Mouse (Mus musculus): Measurements from ENCODE around the gene Rabgap1l.
"Not testable (repeated sequence)": the region's sequence is repeated elsewhere in the genome, so short reads cannot be mapped to it uniquely, and the experiment has no call there.

Rabgap1l gene

DNA sequence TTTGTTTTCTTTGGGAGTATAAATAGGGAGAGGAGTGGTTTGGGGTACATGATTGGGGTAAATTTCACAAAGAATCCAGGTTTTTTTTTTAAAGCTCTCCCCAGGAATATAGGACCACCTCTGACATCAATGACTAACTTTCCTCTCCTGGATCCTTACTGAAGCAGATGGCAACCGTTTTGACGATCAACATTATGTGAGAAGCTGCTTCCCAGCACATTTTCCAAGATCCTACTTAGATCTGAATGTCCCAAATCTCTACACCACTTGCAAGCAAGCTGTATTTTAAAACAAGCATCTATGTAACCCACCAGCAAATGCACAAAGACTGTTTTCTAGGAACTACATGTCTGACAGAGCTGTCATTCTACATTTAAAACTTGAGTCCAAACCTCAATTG lies 311.4 kb downstream of the Rabgap1l start:
- no peak for DNase-seq

DNA sequence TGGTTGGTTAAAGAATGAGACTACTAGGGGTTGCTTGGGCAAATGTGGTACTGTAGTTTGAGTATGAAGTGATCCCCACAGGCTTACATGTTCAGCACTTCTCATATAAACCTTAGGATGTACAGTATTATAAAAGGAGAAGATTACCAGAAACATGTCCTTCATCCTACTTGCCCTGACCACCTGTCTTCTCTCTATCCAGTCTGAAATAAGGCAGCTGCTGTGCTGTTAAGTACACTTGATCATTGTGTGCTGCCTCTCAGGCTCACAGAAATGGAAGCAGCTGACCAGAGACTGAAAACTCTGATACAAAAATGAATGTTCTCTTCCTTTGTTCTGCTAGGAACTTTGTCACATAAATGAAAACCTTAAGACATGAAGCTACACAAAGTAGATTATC lies 325.6 kb downstream of the Rabgap1l start:
- DNase-seq: no peak

DNA sequence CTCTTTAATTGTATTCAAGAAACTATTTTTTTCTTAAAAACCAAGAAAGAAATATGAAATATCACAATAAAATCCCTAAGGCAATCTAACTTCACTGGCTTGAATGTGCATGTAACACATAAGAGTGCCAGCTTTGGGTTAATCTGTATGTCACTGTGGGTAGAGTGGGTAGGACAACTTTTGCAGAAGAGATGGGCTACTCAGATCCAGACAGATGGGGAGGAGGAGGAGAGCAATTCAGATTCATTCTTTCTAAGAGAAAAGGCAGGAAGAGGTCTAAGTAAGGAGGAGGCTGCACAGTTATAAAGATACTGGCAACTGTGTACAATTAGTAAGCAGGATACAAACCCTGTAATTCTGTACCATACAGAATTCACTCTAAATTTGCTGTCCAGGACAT lies 327.8 kb downstream of the Rabgap1l start:
- DNase-seq: no peak

DNA sequence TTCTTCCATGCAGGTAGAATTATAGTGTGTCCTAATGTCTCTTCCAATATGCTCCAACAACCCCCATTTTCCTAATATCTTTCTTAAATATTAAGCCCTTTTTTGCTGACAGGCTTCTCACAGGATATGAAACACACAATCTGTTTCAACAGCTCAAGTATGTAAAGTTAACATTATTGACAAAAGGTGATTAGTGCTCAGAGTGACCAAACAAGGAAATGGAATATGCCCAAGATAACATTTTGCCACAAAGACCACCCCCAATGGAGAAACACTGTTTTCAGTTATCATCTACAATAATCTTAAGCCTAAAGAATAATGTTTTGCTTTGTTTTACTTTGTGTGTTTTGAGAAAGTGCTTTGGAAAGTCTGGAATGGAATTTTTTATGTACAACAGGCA lies 328.9 kb downstream of the Rabgap1l start:
- no peak for DNase-seq

DNA sequence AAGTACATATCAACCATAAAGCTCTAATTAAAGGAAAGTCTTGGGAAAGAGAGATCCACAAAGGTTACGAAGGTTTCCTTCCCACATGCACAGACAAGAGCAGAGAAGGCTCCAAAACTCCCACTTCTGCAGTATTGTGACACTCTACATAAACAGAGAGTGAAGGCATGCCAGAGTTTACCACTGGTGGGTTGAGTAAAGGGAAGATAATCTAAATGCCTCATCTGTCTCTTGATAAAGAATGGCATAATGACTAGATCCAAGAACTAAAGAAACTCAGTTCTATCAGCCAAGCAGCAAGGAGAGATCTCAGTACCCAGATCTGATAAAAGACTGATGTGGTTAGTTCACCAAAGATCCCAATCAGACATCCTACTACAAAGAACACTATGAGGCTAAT lies 332.7 kb downstream of the Rabgap1l start:
- no peak for DNase-seq

DNA sequence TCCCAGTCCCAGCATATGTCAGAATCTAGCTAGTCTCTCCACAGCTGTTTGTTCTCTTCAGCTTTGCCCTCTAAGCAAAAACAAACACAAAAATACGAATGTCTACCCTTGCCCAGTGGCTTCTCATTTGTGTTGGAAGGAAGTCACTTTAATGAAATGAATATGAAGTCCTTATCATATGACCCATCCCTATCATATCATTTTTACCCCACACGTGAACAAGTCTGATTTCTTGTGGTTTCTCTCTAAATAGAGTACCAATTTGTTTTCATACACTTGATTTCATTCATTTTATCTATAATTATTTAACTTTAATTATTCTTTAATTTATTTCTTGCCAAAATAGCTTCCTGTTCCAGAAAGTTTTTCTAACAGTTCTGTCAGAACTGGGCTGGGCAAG lies 341.3 kb downstream of the Rabgap1l start:
- no peak for DNase-seq

DNA sequence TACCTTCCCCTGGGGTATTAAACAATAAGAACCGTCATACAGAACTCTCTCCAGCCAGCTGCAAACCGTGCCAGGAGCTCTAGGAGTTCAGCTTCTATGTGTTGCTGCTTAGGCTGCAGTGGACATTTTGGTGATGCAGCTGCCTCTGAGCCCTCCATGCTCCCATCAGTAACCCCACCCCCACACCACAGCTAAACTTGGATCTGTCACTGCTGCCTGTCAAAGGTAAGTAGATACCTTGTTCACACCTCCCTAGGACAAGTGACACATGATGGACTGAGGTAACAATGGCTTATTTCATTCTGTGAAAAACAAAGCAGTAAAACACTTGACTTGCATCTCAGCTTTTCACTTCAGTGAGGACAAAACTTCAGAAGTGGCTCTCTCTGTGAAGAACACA lies 344.3 kb downstream of the Rabgap1l start:
- no peak for DNase-seq

DNA sequence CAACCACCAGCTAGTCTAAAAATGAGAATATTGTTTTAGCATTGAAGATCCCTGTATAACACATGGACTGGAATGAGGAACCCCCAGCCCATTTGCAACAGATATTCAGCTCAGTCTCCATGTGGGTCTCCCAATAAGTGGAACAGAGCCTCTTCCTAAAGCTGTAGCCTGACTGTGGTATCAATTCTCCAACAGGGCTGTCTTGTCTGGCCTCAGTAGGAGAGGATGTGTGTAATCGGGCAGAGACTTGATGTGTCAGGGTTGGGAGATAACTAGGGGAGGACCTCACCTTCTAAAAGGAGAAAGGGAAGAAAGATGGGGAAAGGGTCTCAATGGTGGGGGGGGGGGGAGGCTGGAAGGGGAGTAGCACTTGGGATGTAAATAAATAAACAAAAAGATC lies 346.2 kb downstream of the Rabgap1l start:
- DNase-seq: no peak

DNA sequence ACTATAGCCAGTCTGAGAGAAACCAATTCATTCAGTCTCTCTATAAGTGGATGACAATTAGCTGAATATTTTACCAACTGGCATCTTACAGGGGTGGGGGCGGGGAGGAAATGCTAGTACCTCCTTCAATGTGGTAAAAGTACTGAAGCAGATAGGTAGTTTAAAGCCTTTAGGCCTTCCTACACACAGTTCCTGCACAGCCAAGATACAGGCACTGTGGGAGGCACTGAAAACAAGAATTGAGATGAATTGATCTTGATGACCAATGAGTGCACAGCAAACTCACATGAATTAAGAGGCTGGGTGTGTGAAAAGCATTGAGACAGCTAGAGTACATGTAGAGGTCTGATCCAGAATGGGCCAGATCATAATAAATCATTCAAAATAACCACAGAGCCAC lies 349.5 kb downstream of the Rabgap1l start:
- no peak for DNase-seq

DNA sequence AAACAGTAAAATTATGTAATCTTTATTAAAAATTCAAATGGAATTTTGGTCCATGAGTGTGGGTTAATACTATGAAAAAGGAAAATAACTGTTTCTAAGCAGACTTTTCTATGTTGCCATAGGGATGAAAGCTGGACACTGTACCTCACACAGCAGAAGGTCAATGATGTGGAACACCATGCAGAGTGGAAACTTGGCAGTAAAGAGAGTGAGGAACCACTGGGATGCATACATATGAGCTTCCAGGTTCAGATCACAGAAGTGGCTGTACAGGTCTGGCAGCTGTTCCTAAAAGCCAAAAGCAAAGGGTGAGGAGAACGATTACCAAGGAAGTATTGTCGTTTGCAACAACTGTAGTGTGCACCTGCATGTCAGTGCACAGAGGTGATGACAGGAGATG lies 351.3 kb downstream of the Rabgap1l start:
- DNase-seq: no peak

DNA sequence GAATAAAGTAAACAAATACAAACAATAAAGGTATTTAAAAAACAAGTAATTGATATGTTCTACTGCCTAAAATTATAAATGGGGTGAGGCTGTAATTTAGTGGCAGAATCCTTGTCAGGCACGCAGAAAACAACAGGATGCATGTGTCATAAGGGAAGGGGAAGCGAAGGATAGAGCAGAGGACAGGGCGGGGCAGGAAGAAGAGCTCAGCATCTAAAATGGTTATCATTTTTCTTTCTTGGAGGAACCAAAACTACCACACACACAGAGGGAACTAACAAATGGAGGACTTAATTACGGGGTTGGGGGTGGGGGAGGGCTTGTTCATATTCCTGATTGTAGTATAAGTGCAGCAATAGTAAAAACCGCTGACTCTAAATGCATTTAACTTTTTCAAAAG lies 351.9 kb downstream of the Rabgap1l start:
- no peak for DNase-seq

DNA sequence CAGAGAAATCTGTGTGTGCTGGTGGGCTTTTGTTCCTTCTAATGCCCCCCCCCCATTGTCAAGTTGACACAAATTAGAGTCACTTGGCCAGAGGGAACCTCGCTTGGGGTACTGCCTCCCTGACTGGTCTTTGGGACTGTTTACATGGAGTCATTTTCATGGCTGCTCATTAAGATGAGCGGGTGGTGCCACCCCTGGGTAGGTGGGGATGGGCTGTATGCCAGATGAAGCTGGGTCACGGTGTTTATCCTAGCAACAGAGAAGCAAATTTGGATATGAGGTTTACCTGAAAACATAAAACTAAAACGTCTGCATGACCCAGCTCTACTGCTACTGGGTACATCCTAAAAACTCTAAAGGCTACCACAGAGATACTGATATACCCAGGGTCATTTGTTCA lies 354.2 kb downstream of the Rabgap1l start:
- DNase-seq: no peak

DNA sequence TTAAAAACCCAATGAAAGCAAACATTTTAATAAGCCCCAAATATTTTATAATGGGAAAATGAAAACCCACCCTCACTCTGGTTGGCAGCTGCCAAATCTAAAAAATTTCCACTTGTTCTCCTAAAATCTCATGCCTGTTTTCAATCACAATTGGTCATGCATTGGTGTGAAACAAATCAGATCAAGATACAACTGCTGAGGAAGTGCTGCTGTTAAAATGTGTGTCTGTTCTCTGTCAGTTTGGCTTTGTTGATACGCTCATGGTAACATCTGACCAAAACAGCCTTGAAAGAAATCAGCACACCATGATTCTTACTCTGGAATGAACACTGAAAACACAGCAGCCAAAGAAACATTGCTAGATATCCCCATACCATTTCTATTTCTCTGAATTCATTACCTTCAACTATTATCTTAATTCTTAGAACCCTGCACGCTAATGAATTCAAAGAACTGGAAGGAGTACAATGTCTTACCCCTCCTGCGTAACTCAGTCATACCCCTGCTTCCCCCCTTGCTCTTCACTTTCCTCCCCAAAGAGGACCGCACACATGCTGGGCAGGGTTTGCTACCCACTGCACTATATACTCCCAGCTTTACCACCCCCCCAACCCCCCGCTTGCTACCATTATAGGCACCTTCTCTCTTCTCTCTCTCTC lies 375.7 kb downstream of the Rabgap1l start:
- DNase-seq: no peak

DNA sequence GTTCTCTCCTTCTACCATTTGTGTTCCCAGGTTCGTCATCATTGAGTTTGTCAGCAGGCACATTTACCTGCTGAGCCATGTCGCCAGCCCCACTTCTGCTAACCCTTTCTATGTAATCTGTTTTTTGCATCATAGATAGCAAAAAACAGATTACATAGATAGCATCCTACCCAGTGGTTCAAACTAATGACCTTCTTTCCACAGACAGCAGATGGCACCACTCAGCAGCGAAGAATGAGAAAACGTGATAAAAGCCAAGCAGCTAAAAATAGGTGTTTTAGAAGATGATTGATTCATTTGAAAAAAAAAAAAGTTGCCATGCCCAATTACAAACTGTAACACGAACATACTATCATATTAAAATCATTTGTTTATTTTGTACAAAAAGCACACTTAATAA lies 382.2 kb downstream of the Rabgap1l start:
- DNase-seq: peak; percentile 56 to 59

DNA sequence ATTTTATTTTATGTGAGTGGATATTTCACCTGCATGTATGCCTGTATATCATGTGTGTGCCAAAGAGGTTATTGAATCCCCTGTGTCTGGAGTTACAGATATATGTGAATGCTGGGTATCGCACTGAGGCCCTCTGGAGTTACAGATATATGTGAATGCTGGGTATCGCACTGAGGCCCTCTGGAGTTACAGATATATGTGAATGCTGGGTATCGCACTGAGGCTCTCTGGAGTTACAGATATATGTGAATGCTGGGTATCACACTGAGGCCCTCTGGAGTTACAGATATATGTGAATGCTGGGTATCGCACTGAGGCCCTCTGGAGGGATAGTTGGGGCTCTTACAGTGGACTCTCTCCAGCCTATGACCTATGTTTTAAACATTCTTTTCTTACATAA lies 383.3 kb downstream of the Rabgap1l start:
- DNase-seq: not testable (repeated sequence)

DNA sequence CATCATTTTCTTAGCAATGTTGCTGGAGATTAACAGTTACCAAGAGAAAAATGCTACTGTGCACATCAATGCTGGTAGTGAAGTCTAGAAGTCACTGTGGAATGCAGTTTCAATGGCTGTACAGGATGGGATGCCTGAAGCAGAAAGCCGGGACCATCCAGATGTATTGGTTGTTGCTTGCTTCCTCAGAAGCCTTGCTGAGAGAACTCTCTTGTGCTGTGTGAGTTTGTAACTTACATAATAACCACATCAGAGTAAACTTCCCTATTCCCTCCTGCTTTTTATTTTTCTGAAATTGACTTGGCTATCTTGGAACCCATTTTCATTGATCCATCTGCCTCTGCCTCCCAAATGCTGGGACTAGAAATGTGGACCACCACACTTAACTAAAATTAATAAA lies 383.9 kb downstream of the Rabgap1l start:
- no peak for DNase-seq

DNA sequence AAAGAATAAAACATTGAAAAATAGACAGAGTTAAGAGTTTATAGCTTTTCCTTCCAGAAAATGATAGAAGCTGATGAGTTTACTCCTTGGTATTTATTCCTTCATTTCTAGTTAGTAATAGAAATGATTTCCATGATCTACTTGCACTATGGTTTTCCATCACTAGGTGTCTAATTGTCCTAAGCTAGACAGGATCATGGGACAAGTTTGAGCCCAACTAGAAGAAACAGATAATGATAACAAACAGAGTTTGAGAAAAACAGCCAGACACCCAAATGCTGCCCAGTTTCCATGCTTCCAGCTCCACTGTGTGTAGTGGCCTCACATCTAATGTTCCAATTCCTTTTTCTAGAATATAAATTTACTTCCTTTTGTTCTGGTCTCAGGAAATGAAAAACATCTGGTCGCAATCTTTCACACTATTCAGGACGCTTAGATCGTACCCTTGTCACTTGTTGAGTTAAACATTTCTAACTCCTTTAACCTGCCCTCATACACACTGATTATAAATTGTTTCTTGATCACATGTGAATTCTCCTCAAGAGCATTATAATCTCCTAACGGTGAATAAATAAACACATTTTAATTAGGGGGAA lies 384.6 kb downstream of the Rabgap1l start:
- DNase-seq: no peak

DNA sequence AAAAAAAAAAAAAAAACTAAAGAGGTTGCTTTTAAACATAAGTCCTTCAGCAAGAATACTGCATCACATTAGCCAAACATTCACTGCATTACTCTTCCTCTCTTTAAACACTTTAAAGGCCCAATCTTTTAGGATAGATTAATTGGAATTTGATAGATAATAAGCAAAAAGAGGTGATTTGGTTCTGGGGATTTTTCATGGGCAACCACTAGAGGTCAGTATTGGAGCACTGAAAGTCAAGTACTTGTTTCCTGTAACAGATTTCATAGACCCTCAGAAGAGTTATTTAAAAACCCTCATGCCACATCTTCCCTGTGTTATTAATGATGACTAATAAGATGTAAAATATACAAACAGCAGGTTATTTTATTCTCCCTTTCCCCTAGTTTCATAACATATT lies 393.6 kb downstream of the Rabgap1l start:
- DNase-seq: peak; percentile 44 to 52

DNA sequence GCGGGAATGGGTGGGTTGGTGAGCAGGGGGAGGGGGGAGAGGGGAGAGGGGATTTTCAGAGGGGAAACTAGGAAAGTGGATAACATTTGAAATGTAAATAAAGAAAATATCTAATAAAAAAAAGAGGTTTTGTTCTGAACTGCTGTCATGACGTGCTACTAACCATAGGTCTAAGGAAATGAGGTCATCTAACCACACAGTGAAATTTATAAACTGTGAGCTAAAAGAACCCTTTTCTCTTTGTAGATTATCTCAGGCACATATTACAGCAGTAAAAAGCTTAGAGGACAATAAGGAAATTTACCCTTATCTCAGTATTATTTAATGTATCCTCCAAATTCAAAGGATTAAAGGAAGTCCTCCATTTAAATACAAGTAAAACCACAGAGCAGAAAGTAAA lies 396.0 kb downstream of the Rabgap1l start:
- no peak for DNase-seq

DNA sequence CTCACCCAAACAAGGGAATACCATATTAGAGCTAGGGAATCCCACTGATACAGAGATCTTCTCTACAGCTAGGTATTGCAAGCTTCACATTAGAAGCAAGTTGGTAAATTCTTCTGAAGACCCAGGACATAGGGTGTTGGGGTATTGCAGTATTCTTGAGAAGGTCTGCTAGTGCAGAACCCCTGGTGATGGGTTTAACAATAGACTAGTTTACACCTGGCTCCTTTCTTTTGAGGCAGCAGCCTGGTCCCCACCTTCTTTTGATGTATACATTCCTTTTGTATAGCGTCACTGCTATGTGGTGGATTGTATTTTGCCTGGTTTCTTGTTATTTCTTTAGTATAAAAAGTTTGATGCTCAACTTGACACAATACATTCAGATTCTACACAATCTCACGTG lies 405.6 kb downstream of the Rabgap1l start:
- no peak for DNase-seq

DNA sequence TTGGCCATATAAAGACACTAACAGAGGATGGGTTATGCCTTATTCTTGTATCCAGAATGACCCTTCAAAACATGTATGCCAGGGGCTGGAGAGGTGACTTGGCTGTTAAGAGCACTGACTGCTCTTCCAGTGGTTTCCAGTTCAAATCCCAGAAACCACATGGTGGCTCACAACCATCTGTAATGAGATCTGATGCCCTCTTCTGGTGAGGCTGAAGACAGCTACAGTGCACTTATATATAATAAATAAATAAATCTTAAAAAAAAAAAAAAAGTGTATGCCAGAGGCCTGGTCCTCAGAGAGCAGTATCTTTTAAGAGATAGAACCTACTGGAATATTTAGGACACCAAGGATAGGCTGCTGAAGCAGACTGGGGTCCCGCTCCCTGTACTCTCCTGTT lies 414.6 kb downstream of the Rabgap1l start:
- no peak for DNase-seq

DNA sequence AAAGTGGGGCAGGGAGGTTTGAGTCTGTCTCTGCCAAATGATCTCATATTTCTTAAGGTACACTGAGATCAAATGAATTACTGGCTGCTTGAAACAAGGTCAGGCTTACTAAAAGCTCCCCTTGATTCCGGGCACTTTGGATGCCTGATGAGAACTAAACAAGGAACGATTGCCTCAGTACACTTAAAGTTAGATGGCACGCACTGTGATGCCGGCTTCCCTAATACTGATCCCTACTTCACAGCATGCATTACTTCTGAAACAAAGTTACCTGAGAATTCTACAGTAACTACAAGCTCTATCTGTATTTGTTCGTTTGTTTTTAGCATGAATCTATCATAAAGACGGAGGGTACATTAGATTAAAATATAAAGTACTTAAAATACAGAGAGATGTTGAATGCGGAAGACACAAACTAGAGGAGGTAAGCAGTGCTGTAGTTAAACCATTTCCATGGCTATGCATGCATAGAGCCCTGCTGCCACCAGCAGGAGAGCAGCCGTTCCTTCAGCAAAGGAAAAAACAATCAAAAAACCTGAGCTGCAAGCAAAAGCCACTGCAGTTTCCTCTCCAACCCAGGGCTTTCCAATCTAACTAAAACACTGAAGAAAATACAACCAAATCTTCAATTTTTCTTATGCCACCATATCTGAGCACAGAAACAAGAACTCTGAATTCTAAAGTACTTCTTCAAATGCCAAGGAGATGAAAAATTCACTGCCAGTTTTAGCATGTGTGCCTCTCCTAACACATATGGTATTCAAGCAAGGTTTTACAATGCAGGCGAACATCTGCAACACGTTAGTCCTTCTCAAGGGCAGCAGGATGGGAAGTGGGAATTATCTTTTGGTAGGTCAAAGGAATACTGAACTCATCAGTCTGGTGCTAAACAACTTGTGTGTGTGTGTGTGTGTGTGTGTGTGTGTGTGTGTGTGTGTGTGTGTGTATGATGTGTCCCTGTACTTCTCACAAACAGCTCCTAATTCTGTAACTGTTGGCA lies 415.4 kb downstream of the Rabgap1l start:
- peak; percentile 46 to 53 for DNase-seq

DNA sequence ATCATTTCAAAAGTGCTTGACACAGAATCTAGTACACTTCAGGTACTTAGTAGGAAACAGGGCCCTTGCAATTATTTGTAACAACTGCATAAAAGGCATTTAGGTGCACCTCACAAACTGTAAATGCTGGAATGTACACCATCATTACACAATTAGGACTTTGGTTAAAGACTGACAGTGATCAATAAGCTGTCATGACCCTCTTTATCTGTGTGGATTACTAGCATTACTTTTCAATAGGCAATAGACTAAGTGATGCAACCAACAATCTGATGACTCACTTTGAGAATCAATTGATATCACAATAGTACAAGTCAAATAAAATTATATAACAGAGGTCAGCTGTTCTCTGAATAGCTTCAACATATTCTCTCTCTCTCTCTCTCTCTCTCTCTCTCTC lies 418.5 kb downstream of the Rabgap1l start:
- no peak for DNase-seq

DNA sequence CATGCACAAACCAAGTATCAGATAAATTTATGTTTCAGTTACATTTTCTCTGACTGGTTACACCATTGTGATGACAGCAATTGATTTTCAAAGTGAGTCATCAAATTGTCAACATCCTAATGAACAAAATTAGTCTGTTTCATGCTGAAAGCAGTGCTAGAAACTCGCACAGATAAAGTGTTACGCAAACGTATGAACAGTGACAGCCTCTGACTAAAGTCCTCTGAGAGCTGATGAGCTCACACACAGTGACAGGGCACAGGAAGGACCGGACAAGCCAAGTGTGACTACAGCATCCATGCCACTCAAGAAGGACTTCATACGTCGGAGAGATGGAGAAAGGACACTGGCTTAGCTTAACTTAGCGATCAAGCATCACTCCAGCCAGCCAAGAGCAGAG lies 419.7 kb downstream of the Rabgap1l start:
- DNase-seq: no peak
